Mouse (Mus musculus): ENCODE measurements around the gene Zim1. TPM values are rescaled to one million over a fixed set of nuclear protein-coding genes. Genes with fewer than 3 reads are reported as not detected.

The Zim1 gene
- polyA plus RNA-seq, 1 experiment from 2014 or later: 1.5 TPM

Other genes with a start within 250 kb of the Zim1 start
- gene Olfr1336, start 240.3 kb downstream of the Zim1 start, polyA plus RNA-seq (2015; fragmentation: Nextera tagmentation; extraction: Ambion mirVana): not detected in 2 replicates
- gene Olfr1346, start 229.3 kb downstream of the Zim1 start, polyA plus RNA-seq (2015; fragmentation: Nextera tagmentation; extraction: Ambion mirVana): not detected in 2 replicates
- gene Olfr5, start 209.5 kb downstream of the Zim1 start, polyA plus RNA-seq (2015; fragmentation: Nextera tagmentation; extraction: Ambion mirVana): not detected in 2 replicates
- gene Olfr1347, start 196.7 kb downstream of the Zim1 start, polyA plus RNA-seq (2015; fragmentation: Nextera tagmentation; extraction: Ambion mirVana): not detected in 2 replicates
- gene Olfr1348, start 187.7 kb downstream of the Zim1 start, polyA plus RNA-seq (2015; fragmentation: Nextera tagmentation; extraction: Ambion mirVana): not detected in 2 replicates
- not detected in 2 replicates for gene Olfr1349, start 173.5 kb downstream of the Zim1 start, polyA plus RNA-seq (2015; fragmentation: Nextera tagmentation; extraction: Ambion mirVana)
- gene Olfr1350, start 131.6 kb downstream of the Zim1 start, polyA plus RNA-seq (2015; fragmentation: Nextera tagmentation; extraction: Ambion mirVana): not detected in 2 replicates
- 54.7 and 61.1 TPM in 2 replicates for gene Peg3, start 34.0 kb upstream of the Zim1 start, polyA plus RNA-seq (2015; fragmentation: Nextera tagmentation; extraction: Ambion mirVana)
- 1.7 and 2.0 TPM in 2 replicates for gene Usp29, start 34.1 kb upstream of the Zim1 start, polyA plus RNA-seq (2015; fragmentation: Nextera tagmentation; extraction: Ambion mirVana)

Measured in liver, embryonic 16.5 days (tissue).